Mouse (Mus musculus) testis, adult 2 months (tissue): ENCODE measurements at regions not wholly inside any gene's neighbourhood (a gene's known extent, or its start where the extent isn't known, plus 50 kb on each side); places are given as distances from the start of the nearest gene placed in this dataset.

Source experiments
- CTCF ChIP-seq: fragments of 200-500 bp; IDR thresholded peaks from 2 replicates; pipeline ENCODE4 v1.5.1; 2012; ENCODE audit warnings: low read depth, mild to moderate bottlenecking, inconsistent platforms, low read length, moderate library complexity; ENCODE audit not compliant: control insufficient read depth, insufficient read depth, insufficient replicate concordance
- POLR2A ChIP-seq: fragments of 200-500 bp; IDR thresholded peaks from 2 replicates; pipeline ENCODE4 v1.6.1; 2012; ENCODE audit warnings: low read depth, mild to moderate bottlenecking, inconsistent platforms, low read length, moderate library complexity; ENCODE audit not compliant: control insufficient read depth

GRCm38 (mm10) chr9:52376914-52377313 is 208.5 kb upstream of the Zc3h12c start:
- no peak for TF ChIP-seq POLR2A
- no peak for TF ChIP-seq CTCF
